Mouse (Mus musculus) lung, embryonic 16.5 days (tissue): ENCODE measurements around the gene Cldn6. TPM values are rescaled to one million over a fixed set of nuclear protein-coding genes. Genes with fewer than 3 reads are reported as not detected.

Source experiments
- ATAC-seq: fragments of 200-750 bp; cut with Nextera tagmentation; 2 replicates; pipeline ENCODE4 v1.8.0; 2017; ENCODE audit warnings: low read depth, mild to moderate bottlenecking, moderate library complexity
- H3K27ac ChIP-seq: fragments of 300-500 bp; sonication (generic); 2 replicates; pipeline ENCODE4 v1.5.1; 2014; ENCODE audit warnings: mild to moderate bottlenecking, control low read depth, low read length
- H3K27me3 ChIP-seq: fragments of 300-500 bp; sonication (generic); 2 replicates; pipeline ENCODE4 v1.6.1; 2014; ENCODE audit warnings: low read depth, low read length, mixed read lengths; ENCODE audit not compliant: control insufficient read depth, insufficient read depth
- H3K36me3 ChIP-seq: fragments of 300-500 bp; sonication (generic); 2 replicates; pipeline ENCODE4 v1.6.1; 2014; ENCODE audit warnings: low read length; ENCODE audit not compliant: control insufficient read depth, insufficient read depth
- H3K4me1 ChIP-seq: fragments of 300-500 bp; sonication (generic); replicated peaks from 2 replicates; pipeline ENCODE4 v1.6.1; 2014; ENCODE audit warnings: low read length, mixed read lengths; ENCODE audit not compliant: control insufficient read depth, insufficient read depth
- H3K4me2 ChIP-seq: fragments of 300-500 bp; sonication (generic); 2 replicates; pipeline ENCODE4 v1.6.1; 2014; ENCODE audit warnings: low read depth, low read length, control low read depth
- H3K4me3 ChIP-seq: fragments of 300-500 bp; sonication (generic); 2 replicates; pipeline ENCODE4 v1.5.1; 2014; ENCODE audit warnings: mild to moderate bottlenecking, low read length, control low read depth
- H3K9ac ChIP-seq: fragments of 300-500 bp; sonication (generic); 2 replicates; pipeline ENCODE4 v1.6.1; 2014; ENCODE audit warnings: low read length, control low read depth
- H3K9me3 ChIP-seq: fragments of 300-500 bp; sonication (generic); 2 replicates; pipeline ENCODE4 v1.6.1; 2016; ENCODE audit warnings: low read length; ENCODE audit not compliant: control insufficient read depth
- WGBS: fragments of 180-500 bp; shearing (Covaris S2); extraction: QIAGEN DNeasy Blood & Tissue Kit; methylation state at CpG from one replicate; pipeline ENCODE4 v1.1.7; 2014; 5-methylcytosine and 5-hydroxymethylcytosine counted together
- polyA plus RNA-seq: library from polyadenylated mRNA; unstranded; fragments of >200 nt; fragmentation: Nextera tagmentation; extraction: Ambion mirVana; gene quantifications from 2 replicates; pipeline ENCODE4 v1.2.1, GENCODE M21; 2015

Gene Cldn6
- 196 and 206 TPM in 2 replicates for polyA plus RNA-seq

DNA sequence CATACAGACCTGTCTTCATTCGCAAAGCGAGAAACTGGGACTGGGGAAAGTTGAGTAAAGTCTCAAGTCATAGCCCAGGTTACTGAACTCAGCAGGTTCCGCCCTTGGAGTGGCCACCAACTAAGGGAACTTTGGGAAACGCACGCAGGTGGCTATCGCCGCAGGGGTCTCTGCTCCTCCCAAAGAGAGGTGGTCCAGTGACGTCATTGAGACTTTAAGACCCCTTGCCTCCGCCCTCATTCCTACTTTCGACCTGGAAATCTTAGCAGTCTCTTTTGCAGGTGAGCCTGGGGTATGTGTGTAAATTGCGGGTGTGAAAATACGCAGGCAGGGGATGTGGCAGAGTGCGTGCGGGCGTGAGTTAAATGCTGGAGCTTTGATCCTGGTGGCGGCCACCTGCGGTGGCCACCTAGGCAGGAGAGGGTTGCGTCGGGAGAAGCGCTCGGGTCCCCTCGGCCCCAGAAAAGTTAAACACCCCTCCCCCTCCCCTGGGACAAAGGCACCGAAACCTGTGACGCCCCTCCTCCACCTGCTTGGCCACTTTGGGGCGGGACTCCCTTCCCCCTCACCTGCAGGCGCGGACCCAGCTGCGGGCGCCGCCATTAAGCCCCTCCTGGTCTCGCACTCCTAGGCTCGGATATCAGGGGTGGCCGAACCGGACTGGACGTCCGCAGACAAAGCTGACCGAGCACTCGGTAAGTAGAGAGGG, at the start of gene Cldn6:
TSS of gene Cldn6 (plus strand) at position 123 of the 709 bp plus-strand sequence.
- peak within 1 kb of the TSS; percentile 55 for H3K4me2 ChIP-seq
- peaks cover 44% of the 10 kb centered on the region for H3K4me1 ChIP-seq
- WGBS, result 2% methylated on average over 38 of the region's 38 CpGs
- H3K9ac ChIP-seq, result peak within 1 kb of the TSS; percentile 65
- H3K4me3 ChIP-seq, result peak within 1 kb of the TSS; percentile 53
- H3K9me3 ChIP-seq, result no peaks in the 10 kb centered on the region
- peak; percentile 11; the same call in 1 of the 2 replicates for ATAC-seq
- H3K36me3 ChIP-seq, result no peaks in the 10 kb centered on the region
- peaks cover 41% of the 10 kb centered on the region for H3K27me3 ChIP-seq
- peak within 1 kb of the TSS; percentile 68 for H3K27ac ChIP-seq

DNA sequence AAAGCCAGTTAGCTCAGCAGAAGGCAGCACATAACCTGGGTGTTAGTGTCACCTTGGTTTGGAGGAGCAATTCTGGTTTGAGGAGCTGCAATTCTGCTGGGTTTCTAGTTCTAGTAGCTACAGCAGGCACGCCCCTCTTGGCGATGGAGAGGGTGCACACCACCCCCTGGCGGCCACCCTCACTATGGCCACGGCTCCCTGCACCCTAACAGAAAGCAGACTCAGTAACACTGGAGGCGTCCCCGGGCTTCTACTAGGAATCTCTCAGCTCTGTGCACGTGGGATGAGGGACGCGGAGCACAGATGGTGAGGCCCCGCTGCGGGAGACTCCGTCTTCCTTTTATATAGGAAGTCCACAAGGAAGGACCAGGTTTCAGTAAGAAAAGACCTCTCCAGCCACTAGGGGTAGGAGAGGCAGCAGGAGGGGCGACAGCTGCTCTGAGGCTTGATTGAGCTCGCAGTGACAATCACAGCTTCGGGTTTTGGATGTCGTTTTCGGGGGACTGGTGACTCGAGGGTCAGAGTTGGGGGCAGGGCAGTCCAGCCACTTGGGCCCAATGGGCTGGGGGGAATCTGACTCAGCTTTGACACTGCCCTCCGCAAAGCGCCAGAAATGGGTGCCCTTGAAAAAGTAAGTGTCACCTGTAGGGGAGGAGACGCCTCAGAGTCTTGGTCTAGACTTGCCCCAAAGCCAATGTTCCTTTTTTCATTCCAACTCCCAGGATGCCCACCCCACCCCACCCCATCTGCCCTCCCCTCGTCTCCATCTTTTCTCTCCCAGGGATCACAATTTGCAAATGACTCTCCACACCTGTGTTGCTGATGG, 48.6 kb upstream of the Cldn6 start:
- H3K9me3 ChIP-seq, result no peaks in the 10 kb centered on the region
- H3K27ac ChIP-seq, result no peak overlapping the region
- peak overlapping the region; percentile 55 for H3K4me2 ChIP-seq
- no peaks in the 10 kb centered on the region for H3K4me1 ChIP-seq
- H3K27me3 ChIP-seq, result no peaks in the 10 kb centered on the region
- 13% methylated on average over 22 of the region's 22 CpGs for WGBS
- peak; percentile 90 for ATAC-seq
- H3K9ac ChIP-seq, result peak overlapping the region; percentile 42
- H3K4me3 ChIP-seq, result peak overlapping the region; percentile 22; the same call in 1 of the 2 replicates
- H3K36me3 ChIP-seq, result no peaks in the 10 kb centered on the region

DNA sequence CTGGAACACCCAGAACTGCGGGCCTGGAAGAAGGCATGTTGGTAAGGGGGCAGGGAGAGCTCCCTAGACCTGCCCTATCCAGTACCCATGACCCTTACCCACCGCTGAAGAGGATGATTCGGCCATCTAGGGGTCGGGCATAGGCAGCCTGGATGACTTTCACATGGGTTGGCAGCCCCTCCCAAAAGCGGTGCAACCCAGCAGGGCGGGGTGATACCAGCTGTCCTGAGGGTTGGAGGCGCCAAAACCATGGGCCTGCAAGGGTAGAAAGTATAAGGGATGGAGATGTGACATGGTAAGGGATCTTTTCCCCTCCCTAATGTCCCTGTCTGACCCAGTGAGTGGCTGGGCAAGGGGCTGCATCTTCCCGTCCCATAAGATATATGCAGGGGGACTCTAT, 47.8 kb upstream of the Cldn6 start:
- Histone ChIP-seq H3K27me3 (no peaks in the 10 kb centered on the region), H3K4me3 (no peak overlapping the region), H3K4me1 (no peaks in the 10 kb centered on the region), H3K4me2 (no peak overlapping the region), H3K9ac (no peak overlapping the region), H3K9me3 (no peaks in the 10 kb centered on the region), H3K36me3 (no peaks in the 10 kb centered on the region), H3K27ac (no peak overlapping the region)
- no peak for ATAC-seq
- 74% methylated on average over 8 of the region's 8 CpGs for WGBS

DNA sequence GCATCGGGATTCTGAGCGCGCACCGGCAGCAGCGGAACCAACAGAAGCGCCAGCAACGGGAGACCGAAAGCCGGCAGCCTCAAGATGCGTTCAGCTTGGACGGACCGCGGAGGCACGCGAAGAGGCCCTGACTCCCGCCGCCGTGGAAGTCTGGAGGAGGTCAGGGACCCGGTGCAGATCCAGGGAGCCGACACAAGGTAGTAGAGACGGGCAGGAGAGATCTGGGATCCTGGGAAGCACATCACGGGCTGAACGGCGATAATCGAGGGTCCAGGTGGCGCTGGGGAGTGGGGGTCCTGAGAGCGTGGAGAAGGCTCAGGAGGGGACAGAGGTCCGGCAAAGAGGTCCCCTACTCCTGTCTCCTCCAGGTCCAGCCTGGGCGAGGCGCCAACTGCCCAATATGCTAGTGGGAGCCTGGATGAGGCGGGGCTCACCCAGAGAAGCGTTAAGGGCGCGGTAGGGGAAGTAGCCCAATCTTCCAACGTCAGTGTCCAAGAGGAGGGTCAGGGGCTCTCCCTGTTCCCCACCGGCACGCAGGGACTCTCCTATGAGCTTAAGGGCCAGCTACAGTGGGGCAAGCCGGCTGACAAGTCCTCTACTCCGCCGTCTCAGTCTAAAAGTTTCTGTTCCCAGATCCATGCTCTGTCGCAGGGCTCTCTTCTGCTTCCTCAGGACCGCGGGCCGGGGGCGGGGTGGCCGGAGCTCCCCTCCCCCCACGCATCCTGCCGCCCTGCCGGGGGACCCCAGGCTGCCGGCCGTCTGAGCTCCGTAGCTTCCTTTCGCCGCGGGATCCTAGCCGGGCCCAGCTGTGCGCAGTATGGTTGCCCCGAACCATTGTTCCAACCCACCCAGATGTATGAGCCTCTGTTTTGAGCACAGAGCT, 34.2 kb upstream of the Cldn6 start, which contains the start of gene Mmp25:
TSS of gene Mmp25 (minus strand) at position 665 of the 883 bp plus-strand sequence.
- peak within 1 kb of the TSS; percentile 66 for H3K9ac ChIP-seq
- no peaks in the 10 kb centered on the region for H3K9me3 ChIP-seq
- no peak within 1 kb of the TSS for H3K27ac ChIP-seq
- peak; percentile 61 for ATAC-seq
- H3K27me3 ChIP-seq, result peaks cover 11% of the 10 kb centered on the region
- H3K36me3 ChIP-seq, result no peaks in the 10 kb centered on the region
- H3K4me1 ChIP-seq, result peaks cover 8% of the 10 kb centered on the region; the same call in 1 of the 2 replicates
- peak within 1 kb of the TSS; percentile 58 for H3K4me3 ChIP-seq
- under 1% methylated on average over 58 of the region's 58 CpGs for WGBS
- H3K4me2 ChIP-seq, result peak within 1 kb of the TSS; percentile 93

DNA sequence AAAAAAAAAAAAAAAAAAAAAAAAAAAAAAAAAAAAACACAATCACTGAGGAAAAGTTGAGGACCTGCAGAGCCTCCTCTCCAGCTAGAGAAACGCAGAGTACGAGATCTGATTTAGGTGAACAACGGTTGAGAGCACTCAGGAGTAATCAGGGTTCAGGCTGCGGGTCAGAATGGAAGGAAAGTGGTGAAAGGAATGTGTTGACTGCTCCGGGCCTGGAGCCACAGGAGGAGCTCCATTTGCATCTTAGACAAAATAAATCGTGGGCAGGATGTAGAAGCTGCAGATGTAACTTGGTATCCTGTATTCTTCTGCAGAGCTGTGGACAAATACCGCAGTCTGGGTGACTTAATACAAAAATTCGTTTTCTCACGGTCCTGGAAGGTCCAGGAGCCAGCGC, 33.2 kb upstream of the Cldn6 start:
- Histone ChIP-seq H3K4me3 (no peak overlapping the region), H3K9me3 (no peaks in the 10 kb centered on the region), H3K4me2 (no peak overlapping the region), H3K9ac (no peak overlapping the region), H3K27me3 (peaks cover 11% of the 10 kb centered on the region), H3K36me3 (no peaks in the 10 kb centered on the region), H3K27ac (no peak overlapping the region), H3K4me1 (peaks cover 8% of the 10 kb centered on the region; the same call in 1 of the 2 replicates)
- 34% methylated on average over 10 of the region's 10 CpGs for WGBS
- no peak for ATAC-seq

DNA sequence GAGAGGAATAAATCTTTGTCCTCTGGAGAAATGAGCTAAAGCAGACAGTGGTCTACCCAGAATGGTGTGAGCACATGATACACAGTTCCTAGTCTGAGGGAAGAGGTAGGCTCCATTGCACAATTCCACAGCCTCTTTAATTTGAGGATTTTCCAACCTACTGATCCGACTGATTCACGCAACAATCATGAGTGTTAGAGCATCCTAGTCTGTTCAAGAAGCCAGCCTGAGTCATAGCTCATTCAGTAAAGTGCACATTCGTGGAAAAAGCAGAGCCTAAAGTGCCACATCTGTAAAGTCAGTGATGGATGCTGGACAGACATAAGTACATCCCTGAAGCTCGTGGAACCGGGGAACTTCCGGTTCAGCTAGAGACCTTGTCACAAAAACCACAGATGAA, 27.7 kb upstream of the Cldn6 start:
- H3K4me2 ChIP-seq, result no peak overlapping the region
- H3K36me3 ChIP-seq, result no peaks in the 10 kb centered on the region
- H3K9ac ChIP-seq, result no peak overlapping the region
- no peak overlapping the region for H3K27ac ChIP-seq
- no peaks in the 10 kb centered on the region for H3K4me1 ChIP-seq
- no peaks in the 10 kb centered on the region for H3K27me3 ChIP-seq
- 71% methylated on average over 6 of the region's 6 CpGs for WGBS
- H3K9me3 ChIP-seq, result no peaks in the 10 kb centered on the region
- H3K4me3 ChIP-seq, result no peak overlapping the region
- no peak for ATAC-seq

DNA sequence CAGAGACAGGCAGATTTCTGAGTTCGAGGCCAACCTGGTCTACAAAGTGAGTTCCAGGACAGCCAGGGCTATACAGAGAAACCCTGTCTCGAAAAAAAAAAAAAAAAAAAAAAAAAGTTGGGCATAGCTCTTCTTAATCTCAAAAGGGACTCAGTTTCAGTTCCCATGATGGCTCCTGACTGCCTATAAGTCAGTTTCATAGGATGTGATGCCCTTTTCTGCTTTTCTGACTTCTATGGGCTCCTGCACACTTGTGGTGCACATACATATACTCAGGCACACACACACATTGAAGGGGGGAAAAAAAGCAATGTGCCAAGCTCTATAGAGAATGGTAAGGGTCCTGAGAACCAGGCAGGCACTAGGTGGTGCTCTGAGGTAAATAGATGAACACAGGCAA, 25.7 kb upstream of the Cldn6 start:
- 55% methylated on average over 1 of the region's 2 CpGs for WGBS
- no peaks in the 10 kb centered on the region for H3K36me3 ChIP-seq
- H3K4me2 ChIP-seq, result no peak overlapping the region
- H3K27ac ChIP-seq, result no peak overlapping the region
- no peak for ATAC-seq
- no peaks in the 10 kb centered on the region for H3K4me1 ChIP-seq
- H3K9me3 ChIP-seq, result no peaks in the 10 kb centered on the region
- no peaks in the 10 kb centered on the region for H3K27me3 ChIP-seq
- H3K4me3 ChIP-seq, result no peak overlapping the region
- H3K9ac ChIP-seq, result no peak overlapping the region

DNA sequence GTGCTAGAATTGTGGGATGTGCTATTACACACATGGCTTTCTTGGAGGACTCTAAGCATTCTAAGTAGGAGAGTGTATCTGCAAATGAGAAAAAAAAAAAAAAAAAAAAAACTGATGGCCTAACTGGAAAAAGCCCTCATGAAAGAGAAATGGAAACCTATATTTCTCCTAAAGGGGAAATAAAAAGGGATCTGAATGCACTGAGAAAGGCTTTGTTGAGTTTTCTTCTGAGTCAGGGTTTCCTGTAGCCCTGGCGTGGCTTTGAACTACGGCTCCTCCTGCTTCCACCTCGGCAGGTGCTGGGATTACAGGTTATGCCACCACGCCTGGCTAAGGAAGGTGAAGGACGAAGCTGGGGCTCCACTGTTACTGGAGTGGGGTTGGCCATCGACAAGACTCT, 25.0 kb upstream of the Cldn6 start:
- no peak overlapping the region for H3K4me3 ChIP-seq
- no peaks in the 10 kb centered on the region for H3K36me3 ChIP-seq
- no peaks in the 10 kb centered on the region for H3K9me3 ChIP-seq
- H3K4me2 ChIP-seq, result no peak overlapping the region
- H3K4me1 ChIP-seq, result no peaks in the 10 kb centered on the region
- ATAC-seq, result no peak
- no peak overlapping the region for H3K9ac ChIP-seq
- WGBS, result 40% methylated on average over 6 of the region's 6 CpGs
- H3K27ac ChIP-seq, result no peak overlapping the region
- H3K27me3 ChIP-seq, result no peaks in the 10 kb centered on the region
